Comparison of ENCODE assay signal across 7 mouse cellular contexts in genomic region chr1:56969364-56970360, GRCm38 (mm10). TPM values are rescaled to one million over a fixed set of nuclear protein-coding genes. Genes with fewer than 3 reads are reported as not detected.
A peak's percentile ranks its signal among the peaks of the same experiment; 100 is the strongest.
DNase-seq lines count a peak whose midpoint lies in the region; ATAC-seq lines count a peak whose summit lies in the region.

No protein-coding gene starts in this region.

- DNase-seq in thymus, postnatal 4 days = peak; percentile 18
- no peak for DNase-seq in thymus, postnatal 25 days
- DNase-seq in kidney, adult 9 months = peak; percentile 82
- no peak for DNase-seq in midbrain, embryonic 14.5 days
- DNase-seq in gastrocnemius, postnatal 25 days = no peak
- DNase-seq in MN1 (ENCODE audit: low spot score) = no peak

- H3K9ac ChIP-seq in forebrain, embryonic 13.5 days = peak overlapping the region; percentile 86
- no peak overlapping the region for H3K9ac ChIP-seq in midbrain, embryonic 14.5 days (replicated peaks; ENCODE audit: low read length)

- ATAC-seq in forebrain, embryonic 13.5 days = no peak
- no peak for ATAC-seq in midbrain, embryonic 14.5 days (ENCODE audit: low FRiP score, low TSS enrichment)

- H3K27me3 ChIP-seq in forebrain, embryonic 13.5 days = peaks cover 35% of the 10 kb centered on the region
- peaks cover 41% of the 10 kb centered on the region for H3K27me3 ChIP-seq in midbrain, embryonic 14.5 days (ENCODE audit: control insufficient read depth, insufficient read depth, low read length)

- H3K9me3 ChIP-seq in forebrain, embryonic 13.5 days (replicated peaks) = no peaks in the 10 kb centered on the region
- H3K9me3 ChIP-seq in midbrain, embryonic 14.5 days (ENCODE audit: control insufficient read depth, low read length) = no peaks in the 10 kb centered on the region

- H3K27ac ChIP-seq in forebrain, embryonic 13.5 days = peak overlapping the region; percentile 41; the same call in 1 of the 2 replicates
- no peak overlapping the region for H3K27ac ChIP-seq in midbrain, embryonic 14.5 days (replicated peaks; ENCODE audit: low read depth, low read length)

- 2% methylated on average over 47 of the region's 47 CpGs for WGBS in forebrain, embryonic 13.5 days
- WGBS in midbrain, embryonic 14.5 days = 2% methylated on average over 47 of the region's 47 CpGs

- peak overlapping the region; percentile 81 for H3K4me3 ChIP-seq in forebrain, embryonic 13.5 days
- peak overlapping the region; percentile 61 for H3K4me3 ChIP-seq in midbrain, embryonic 14.5 days (replicated peaks; ENCODE audit: low read depth, low read length)

- H3K36me3 ChIP-seq in forebrain, embryonic 13.5 days (ENCODE audit: poor library complexity, severe bottlenecking) = no peaks in the 10 kb centered on the region
- H3K36me3 ChIP-seq in midbrain, embryonic 14.5 days (ENCODE audit: control insufficient read depth, insufficient read depth, low read length) = no peaks in the 10 kb centered on the region

- peak overlapping the region; percentile 93 for H3K4me2 ChIP-seq in forebrain, embryonic 13.5 days
- H3K4me2 ChIP-seq in midbrain, embryonic 14.5 days (ENCODE audit: low read length) = peak overlapping the region; percentile 94

- H3K4me1 ChIP-seq in forebrain, embryonic 13.5 days = peaks cover 29% of the 10 kb centered on the region
- H3K4me1 ChIP-seq in midbrain, embryonic 14.5 days (ENCODE audit: control insufficient read depth, insufficient read depth, low read length) = peaks cover 14% of the 10 kb centered on the region

RNA-seq across cellular contexts. Expression of gene Satb2, which starts 8.8 kb away (rescaled TPM):
- 5.5 and 10.2 TPM in 2 replicates for polyA plus RNA-seq in forebrain, embryonic 13.5 days (2015; fragmentation: Nextera tagmentation; extraction: Ambion mirVana)
- polyA plus RNA-seq in midbrain, embryonic 14.5 days (2014; fragmentation: Nextera tagmentation; extraction: Ambion mirVana) = 0.78 and 1.1 TPM in 2 replicates
- total RNA-seq in gastrocnemius, postnatal 25 days (2021) = under 1 TPM; 0.27 to 0.38 TPM

Comparison
In these comparisons a context has a peak if more than half of its experiments do, and no peak if none do; other contexts are left out.
1. DNase-seq: peak in thymus, postnatal 4 days (single experiment) and kidney, adult 9 months (single experiment); none in thymus, postnatal 25 days (single experiment), midbrain, embryonic 14.5 days (single experiment), gastrocnemius, postnatal 25 days (single experiment) and MN1 (single experiment).